Mouse (Mus musculus) heart, postnatal 0 days (tissue): ENCODE results near the gene Zbtb46.

Experiments
- CTCF ChIP-seq: IDR thresholded peaks from 2 replicates; pipeline ENCODE4 v1.5.1; 2016; ENCODE audit warnings: antibody characterized with exemption, control low read depth, low read depth
- EP300 ChIP-seq: IDR thresholded peaks from 2 replicates; pipeline ENCODE4 v1.6.1; 2016; ENCODE audit warnings: antibody characterized with exemption, low read depth

GRCm38 (mm10) chr2:181458411-181459152 lies 644 bp downstream of the Zbtb46 start:
- TF ChIP-seq CTCF: no peak
- TF ChIP-seq EP300: no peak
